Mouse (Mus musculus) intestine, postnatal 0 days (tissue): Measurements from ENCODE around the gene Shkbp1. TPM values are rescaled to one million over a fixed set of nuclear protein-coding genes. Genes with fewer than 3 reads are reported as not detected.

Experiments used
- ATAC-seq: fragments of 200-750 bp; cut with Nextera tagmentation; 2 replicates; pipeline ENCODE4 v1.8.0; 2017; ENCODE audit warnings: mild to moderate bottlenecking, moderate TSS enrichment, moderate library complexity
- H3K27ac ChIP-seq: fragments of 300-500 bp; sonication (generic); 2 replicates; pipeline ENCODE4 v1.5.1; 2014; ENCODE audit warnings: mild to moderate bottlenecking, low read depth, low read length, moderate library complexity
- H3K27me3 ChIP-seq: fragments of 300-500 bp; sonication (generic); replicated peaks from 2 replicates; pipeline ENCODE4 v1.6.1; 2014; ENCODE audit warnings: low read length, mixed read lengths; ENCODE audit not compliant: control insufficient read depth, insufficient read depth
- H3K36me3 ChIP-seq: fragments of 300-500 bp; sonication (generic); 2 replicates; pipeline ENCODE4 v1.6.1; 2014; ENCODE audit warnings: mild to moderate bottlenecking, moderate library complexity; ENCODE audit not compliant: control insufficient read depth, insufficient read depth
- H3K4me1 ChIP-seq: fragments of 300-500 bp; sonication (generic); replicated peaks from 2 replicates; pipeline ENCODE4 v1.6.1; 2014; ENCODE audit warnings: antibody characterized with exemption, low read length, mixed read lengths; ENCODE audit not compliant: control insufficient read depth, insufficient read depth
- H3K4me2 ChIP-seq: fragments of 300-500 bp; sonication (generic); replicated peaks from 2 replicates; pipeline ENCODE4 v1.6.1; 2014; ENCODE audit warnings: low read depth, mild to moderate bottlenecking, moderate library complexity
- H3K4me3 ChIP-seq: fragments of 300-500 bp; sonication (generic); 2 replicates; pipeline ENCODE4 v1.5.1; 2014; ENCODE audit warnings: low read depth, low read length
- H3K9ac ChIP-seq: fragments of 300-500 bp; sonication (generic); 2 replicates; pipeline ENCODE4 v1.6.1; 2014; ENCODE audit warnings: mild to moderate bottlenecking, low read depth, low read length
- H3K9me3 ChIP-seq: fragments of 300-500 bp; sonication (generic); 2 replicates; pipeline ENCODE4 v1.6.1; 2016; ENCODE audit warnings: mixed run types; ENCODE audit not compliant: control insufficient read depth
- CTCF ChIP-seq: sonication (generic); IDR thresholded peaks from 2 replicates; pipeline ENCODE4 v1.5.1; 2016; ENCODE audit warnings: low read depth, mild to moderate bottlenecking, control low read depth, antibody characterized with exemption, moderate library complexity
- WGBS: fragments of 180-500 bp; shearing (Covaris S2); extraction: QIAGEN DNeasy Blood & Tissue Kit; methylation state at CpG from one replicate; pipeline ENCODE4 v1.1.7; 2014; 5-methylcytosine and 5-hydroxymethylcytosine counted together
- polyA plus RNA-seq: library from polyadenylated mRNA; unstranded; fragments of >200 nt; fragmentation: Nextera tagmentation; extraction: Ambion mirVana; gene quantifications from 2 replicates; pipeline ENCODE4 v1.2.1, GENCODE M21; 2015

Shkbp1 gene
- polyA plus RNA-seq, 1 experiment from 2014 or later, result 26.9 TPM

DNA sequence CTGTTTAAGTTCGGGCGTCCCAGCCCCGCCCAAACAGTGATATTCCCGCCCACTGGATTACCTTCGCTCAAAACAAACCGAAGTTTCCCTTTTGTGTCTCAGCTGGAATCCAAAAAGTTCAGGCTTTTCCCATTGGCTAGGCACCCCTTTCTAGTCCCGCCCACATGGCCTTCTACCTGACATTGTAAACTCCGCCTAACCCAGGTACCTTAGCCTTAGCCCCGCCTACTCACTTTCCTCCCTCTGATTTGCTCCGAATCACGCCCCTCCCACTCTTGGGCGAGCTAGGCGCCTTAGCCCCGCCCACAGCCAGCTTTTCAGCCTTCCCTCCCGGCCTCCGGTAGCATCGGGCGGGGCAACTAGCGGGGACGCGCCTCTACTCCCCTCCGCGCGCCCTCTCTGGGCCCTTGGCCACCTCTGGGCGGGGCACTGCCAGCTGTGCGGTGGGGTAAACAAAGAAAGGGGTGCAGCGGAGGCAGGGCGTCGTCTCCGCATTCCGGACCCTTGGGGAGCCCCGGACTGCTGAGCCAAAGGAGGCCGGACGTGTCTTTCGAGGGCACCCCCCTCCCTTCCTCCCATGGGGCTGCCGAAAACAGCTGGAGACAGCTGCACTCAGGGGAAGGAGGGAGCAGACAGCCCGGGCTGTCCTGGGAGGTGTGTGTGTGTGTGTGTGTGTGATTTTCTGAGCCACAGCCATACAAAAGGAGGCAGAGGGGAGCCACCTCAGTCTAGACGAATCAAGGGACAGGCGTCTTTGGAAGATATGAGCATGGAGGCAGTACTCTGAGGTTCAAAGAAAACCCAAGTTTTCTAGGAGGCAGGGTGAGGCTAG is 24.9 kb downstream of the Shkbp1 start:
- H3K4me1 ChIP-seq, result peaks cover 8% of the 10 kb centered on the region; the same call in 1 of the 2 replicates
- peak; percentile 60 for ATAC-seq
- H3K9me3 ChIP-seq, result no peaks in the 10 kb centered on the region
- peaks cover 70% of the 10 kb centered on the region for H3K27me3 ChIP-seq
- no peaks in the 10 kb centered on the region for H3K36me3 ChIP-seq
- H3K4me3 ChIP-seq, result peak overlapping the region; percentile 58
- peak overlapping the region; percentile 61 for H3K27ac ChIP-seq
- no peak overlapping the region for H3K9ac ChIP-seq
- no peak for TF ChIP-seq CTCF
- peak overlapping the region; percentile 82 for H3K4me2 ChIP-seq
- under 1% methylated on average over 39 of the region's 39 CpGs for WGBS

DNA sequence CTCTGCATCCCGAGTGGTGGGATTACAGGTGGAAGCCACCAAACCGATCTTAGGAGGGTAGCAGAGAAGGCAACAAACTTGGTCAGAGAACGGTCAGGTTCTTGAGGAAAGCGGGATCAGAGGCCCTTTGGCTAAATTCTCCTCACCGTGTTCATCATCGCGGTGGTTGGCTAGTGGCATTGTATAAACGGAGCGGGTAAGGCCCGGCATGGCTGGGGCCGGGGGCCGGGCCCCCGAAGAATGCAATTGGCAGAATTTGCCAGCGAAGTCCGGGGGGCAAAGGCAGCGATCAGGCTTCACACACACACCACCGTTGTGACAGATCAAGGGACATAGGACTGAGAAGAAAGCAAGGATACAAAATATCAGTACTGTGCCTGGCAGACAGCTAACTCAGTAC is 25.8 kb downstream of the Shkbp1 start:
- no peak overlapping the region for H3K9ac ChIP-seq
- peak overlapping the region; percentile 58 for H3K4me3 ChIP-seq
- H3K4me1 ChIP-seq, result peaks cover 8% of the 10 kb centered on the region; the same call in 1 of the 2 replicates
- no peaks in the 10 kb centered on the region for H3K9me3 ChIP-seq
- 27% methylated on average over 17 of the region's 17 CpGs for WGBS
- H3K36me3 ChIP-seq, result no peaks in the 10 kb centered on the region
- H3K27ac ChIP-seq, result no peak overlapping the region
- no peak for ATAC-seq
- H3K4me2 ChIP-seq, result peak overlapping the region; percentile 82
- peaks cover 65% of the 10 kb centered on the region for H3K27me3 ChIP-seq
- no peak for TF ChIP-seq CTCF

DNA sequence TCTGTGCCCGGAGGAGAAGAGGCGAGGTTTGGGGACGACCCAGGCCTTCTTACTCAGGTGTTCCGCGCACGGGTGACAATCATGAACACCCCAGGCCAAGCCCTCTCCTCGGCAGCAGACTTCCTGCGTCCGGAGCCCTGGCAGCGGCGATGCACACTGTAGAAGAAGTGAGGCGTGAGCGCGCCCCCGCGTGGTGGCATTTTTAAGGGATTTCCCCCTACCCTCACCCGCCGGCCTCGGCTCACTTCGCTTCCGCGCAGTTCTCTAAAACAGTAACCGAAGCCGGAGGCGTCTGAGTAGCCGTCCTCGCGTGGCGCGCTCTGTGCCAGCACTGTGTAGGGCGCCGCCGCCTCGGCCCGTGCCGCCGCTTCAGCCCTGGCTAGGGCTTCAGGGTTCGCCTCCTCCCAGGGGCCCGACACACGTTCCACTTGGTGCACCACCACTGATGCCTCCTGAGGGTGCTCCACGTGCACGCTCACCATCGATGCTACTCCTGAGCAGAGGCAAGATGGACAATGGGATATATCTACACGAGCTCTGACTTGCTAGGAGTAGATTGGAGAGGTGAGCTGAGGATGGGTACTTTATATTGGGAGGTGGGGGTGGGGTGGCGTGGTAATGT is 26.4 kb downstream of the Shkbp1 start:
- no peak overlapping the region for H3K9ac ChIP-seq
- peak overlapping the region; percentile 21 for H3K4me3 ChIP-seq
- H3K4me2 ChIP-seq, result peak overlapping the region; percentile 55
- H3K4me1 ChIP-seq, result peaks cover 8% of the 10 kb centered on the region; the same call in 1 of the 2 replicates
- H3K36me3 ChIP-seq, result no peaks in the 10 kb centered on the region
- TF ChIP-seq CTCF, result peak; percentile 87
- peaks cover 60% of the 10 kb centered on the region for H3K27me3 ChIP-seq
- WGBS, result 8% methylated on average over 45 of the region's 45 CpGs
- H3K27ac ChIP-seq, result no peak overlapping the region
- no peaks in the 10 kb centered on the region for H3K9me3 ChIP-seq
- ATAC-seq, result no peak

DNA sequence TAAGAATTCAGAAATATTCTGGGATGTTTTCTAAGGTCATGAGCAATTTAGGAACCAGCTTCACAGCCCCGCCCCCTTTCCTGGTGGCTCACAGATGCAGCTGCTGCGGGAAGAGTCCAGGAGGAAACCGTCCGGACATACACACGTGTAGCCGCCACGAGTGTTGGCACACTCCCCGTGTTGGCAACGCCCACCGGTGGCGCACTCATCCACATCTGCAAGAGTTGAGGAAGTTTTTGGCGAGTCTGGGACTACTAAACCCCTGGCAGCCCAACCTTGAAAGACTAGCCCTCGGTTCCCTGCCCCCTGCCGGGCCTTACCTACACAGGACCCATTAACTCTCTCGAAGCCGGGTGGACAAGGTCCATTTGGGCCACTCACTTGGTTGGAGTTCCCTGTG is 27.2 kb downstream of the Shkbp1 start:
- Histone ChIP-seq H3K27ac (no peak overlapping the region), H3K4me1 (peaks cover 8% of the 10 kb centered on the region; the same call in 1 of the 2 replicates), H3K27me3 (peaks cover 53% of the 10 kb centered on the region), H3K9me3 (no peaks in the 10 kb centered on the region), H3K4me3 (no peak overlapping the region), H3K36me3 (no peaks in the 10 kb centered on the region; the same call in 1 of the 2 replicates), H3K4me2 (no peak overlapping the region; the same call in 1 of the 2 replicates), H3K9ac (no peak overlapping the region)
- no peak for ATAC-seq
- TF ChIP-seq CTCF, result no peak
- WGBS, result 45% methylated on average over 16 of the region's 16 CpGs

DNA sequence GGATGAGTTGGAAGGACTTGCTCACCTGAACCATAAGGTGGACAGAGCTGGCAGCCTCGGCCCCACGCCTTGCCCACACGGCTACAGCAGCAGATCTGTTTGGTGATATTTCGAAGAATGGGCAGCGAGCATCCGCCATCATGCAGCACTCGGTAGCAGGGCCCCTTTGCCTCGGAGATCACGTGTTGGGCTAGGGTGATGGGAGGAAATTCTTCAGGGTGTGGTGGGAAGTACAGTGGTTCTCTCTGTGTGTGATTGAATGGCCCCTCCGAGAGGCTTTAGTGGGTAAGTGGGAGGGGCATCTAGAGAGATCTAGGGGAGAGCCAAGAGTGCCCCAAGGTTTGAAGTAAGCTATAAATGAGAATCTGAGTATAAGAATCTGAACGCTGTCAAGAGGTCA is 27.7 kb downstream of the Shkbp1 start:
- Histone ChIP-seq H3K27ac (no peak overlapping the region), H3K4me1 (peaks cover 8% of the 10 kb centered on the region; the same call in 1 of the 2 replicates), H3K9me3 (no peaks in the 10 kb centered on the region), H3K27me3 (peaks cover 50% of the 10 kb centered on the region), H3K9ac (no peak overlapping the region), H3K4me2 (no peak overlapping the region), H3K36me3 (no peaks in the 10 kb centered on the region; the same call in 1 of the 2 replicates), H3K4me3 (no peak overlapping the region)
- 84% methylated on average over 11 of the region's 11 CpGs for WGBS
- ATAC-seq, result no peak
- no peak for TF ChIP-seq CTCF

DNA sequence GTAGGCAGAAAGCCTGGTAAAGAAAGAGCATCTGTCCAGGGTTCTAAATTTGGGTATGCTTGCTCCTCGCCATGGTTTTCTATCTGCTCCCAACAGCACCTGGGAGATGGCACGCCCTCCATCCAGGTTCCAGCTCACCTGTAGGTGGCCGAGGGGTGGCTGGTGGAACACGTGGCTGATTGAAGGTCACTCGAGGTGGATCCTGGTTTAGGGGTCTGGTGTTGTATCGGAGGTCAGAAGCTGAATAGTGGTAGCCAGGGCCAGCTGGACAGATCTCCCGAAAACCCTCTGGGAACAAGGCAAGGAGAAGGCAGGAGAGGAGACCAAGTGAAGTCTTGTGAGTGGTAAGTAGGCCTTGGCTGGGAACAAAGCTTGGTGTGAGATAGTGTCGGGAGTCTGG is 28.3 kb downstream of the Shkbp1 start:
- H3K4me1 ChIP-seq, result peaks cover 8% of the 10 kb centered on the region; the same call in 1 of the 2 replicates
- H3K36me3 ChIP-seq, result no peaks in the 10 kb centered on the region; the same call in 1 of the 2 replicates
- no peak for TF ChIP-seq CTCF
- no peak for ATAC-seq
- peaks cover 44% of the 10 kb centered on the region for H3K27me3 ChIP-seq
- WGBS, result 91% methylated on average over 8 of the region's 8 CpGs
- no peak overlapping the region for H3K4me2 ChIP-seq
- no peak overlapping the region for H3K4me3 ChIP-seq
- no peak overlapping the region for H3K9ac ChIP-seq
- no peak overlapping the region for H3K27ac ChIP-seq
- H3K9me3 ChIP-seq, result no peaks in the 10 kb centered on the region
